Mouse (Mus musculus) hindbrain, embryonic 10.5 days (tissue): Measurements from ENCODE around the gene Hps3. TPM values are rescaled to one million over a fixed set of nuclear protein-coding genes. Genes with fewer than 3 reads are reported as not detected.
"Not testable (repeated sequence)": the region's sequence is repeated elsewhere in the genome, so short reads cannot be mapped to it uniquely, and the experiment has no call there.

ENCODE experiments used
- DNase-seq: peaks from one replicate; pipeline ENCODE4 v3.0.0-alpha.2; 2017; ENCODE audit warnings: low spot score
- H3K27ac ChIP-seq: fragments of 300-500 bp; sonication (generic); 2 replicates; pipeline ENCODE4 v1.5.1; 2016; ENCODE audit warnings: mild to moderate bottlenecking, moderate library complexity
- H3K27me3 ChIP-seq: fragments of 300-500 bp; sonication (generic); 2 replicates; pipeline ENCODE4 v1.6.1; 2016; ENCODE audit warnings: mild to moderate bottlenecking; ENCODE audit not compliant: poor library complexity, insufficient read depth, severe bottlenecking
- H3K36me3 ChIP-seq: fragments of 300-500 bp; sonication (generic); 2 replicates; pipeline ENCODE4 v1.6.1; 2016; ENCODE audit warnings: mild to moderate bottlenecking, moderate library complexity
- H3K4me1 ChIP-seq: fragments of 300-500 bp; sonication (generic); replicated peaks from 2 replicates; pipeline ENCODE4 v1.6.1; 2016; ENCODE audit warnings: mild to moderate bottlenecking
- H3K4me3 ChIP-seq: fragments of 300-500 bp; sonication (generic); 2 replicates; pipeline ENCODE4 v1.5.1; 2016; ENCODE audit warnings: mild to moderate bottlenecking, moderate library complexity
- H3K9me3 ChIP-seq: fragments of 300-500 bp; sonication (generic); 2 replicates; pipeline ENCODE4 v1.6.1; 2016; ENCODE audit warnings: mild to moderate bottlenecking, moderate library complexity
- WGBS: fragments of 180-500 bp; shearing (Covaris S2); methylation state at CpG from one replicate; pipeline ENCODE4 v1.1.7; 2016; 5-methylcytosine and 5-hydroxymethylcytosine counted together
- polyA plus RNA-seq: library from polyadenylated mRNA; unstranded; fragments of >200 nt; fragmentation: Nextera tagmentation; extraction: Ambion mirVana; gene quantifications from 2 replicates; pipeline ENCODE4 v1.2.1, GENCODE M21; 2016

The Hps3 gene
- polyA plus RNA-seq, 1 experiment from 2014 or later = 10.5 TPM

GRCm38 (mm10) chr3:20027788-20028187 lies 7.3 kb downstream of the Hps3 start:
- no peak overlapping the region for H3K27ac ChIP-seq
- H3K4me1 ChIP-seq = no peaks in the 10 kb centered on the region
- no peaks in the 10 kb centered on the region for H3K9me3 ChIP-seq
- H3K27me3 ChIP-seq = no peaks in the 10 kb centered on the region
- peaks cover 47% of the 10 kb centered on the region for H3K36me3 ChIP-seq
- H3K4me3 ChIP-seq = no peak overlapping the region
- 93% methylated on average over 5 of the region's 5 CpGs for WGBS
- no peak for DNase-seq

- H3K4me1 ChIP-seq = no peaks in the 10 kb centered on the region
- no peak for DNase-seq
- peaks cover 53% of the 10 kb centered on the region for H3K36me3 ChIP-seq
- H3K9me3 ChIP-seq = no peaks in the 10 kb centered on the region
- 94% methylated on average over 8 of the region's 8 CpGs for WGBS
- no peaks in the 10 kb centered on the region for H3K27me3 ChIP-seq
- no peak overlapping the region for H3K4me3 ChIP-seq
- H3K27ac ChIP-seq = no peak overlapping the region
Observed at GRCm38 (mm10) chr3:20026996-20027689, 8.0 kb downstream of the Hps3 start.

- H3K27ac ChIP-seq = no peak overlapping the region
- DNase-seq = no peak
- H3K4me1 ChIP-seq = no peaks in the 10 kb centered on the region
- no peaks in the 10 kb centered on the region for H3K9me3 ChIP-seq
- no peaks in the 10 kb centered on the region for H3K27me3 ChIP-seq
- H3K4me3 ChIP-seq = no peak overlapping the region
- peaks cover 60% of the 10 kb centered on the region for H3K36me3 ChIP-seq
Observed at GRCm38 (mm10) chr3:20026481-20026880, 8.6 kb downstream of the Hps3 start.

GRCm38 (mm10) chr3:20023832-20024231 lies 11.3 kb downstream of the Hps3 start:
- 50% methylated on average over 1 of the region's 1 CpGs for WGBS
- no peaks in the 10 kb centered on the region for H3K9me3 ChIP-seq
- peaks cover 74% of the 10 kb centered on the region for H3K36me3 ChIP-seq
- H3K27ac ChIP-seq = no peak overlapping the region
- H3K4me3 ChIP-seq = no peak overlapping the region
- H3K4me1 ChIP-seq = no peaks in the 10 kb centered on the region
- DNase-seq = no peak
- no peaks in the 10 kb centered on the region for H3K27me3 ChIP-seq

- 92% methylated on average over 8 of the region's 8 CpGs for WGBS
Observed at GRCm38 (mm10) chr3:20018076-20018475, 17.0 kb downstream of the Hps3 start.

GRCm38 (mm10) chr3:20014454-20014853 lies 20.7 kb downstream of the Hps3 start:
- no peak overlapping the region for H3K4me3 ChIP-seq
- H3K36me3 ChIP-seq = peaks cover 45% of the 10 kb centered on the region
- 91% methylated on average over 2 of the region's 2 CpGs for WGBS
- no peaks in the 10 kb centered on the region for H3K9me3 ChIP-seq
- no peaks in the 10 kb centered on the region for H3K27me3 ChIP-seq
- H3K4me1 ChIP-seq = no peaks in the 10 kb centered on the region
- H3K27ac ChIP-seq = no peak overlapping the region
- no peak for DNase-seq

More at GRCm38 (mm10) chr3:20018076-20018475, 17.0 kb downstream of the Hps3 start:
- Histone ChIP-seq H3K4me3 (no peak overlapping the region), H3K9me3 (no peaks in the 10 kb centered on the region), H3K27ac (no peak overlapping the region), H3K4me1 (no peaks in the 10 kb centered on the region), H3K36me3 (peaks cover 67% of the 10 kb centered on the region), H3K27me3 (no peaks in the 10 kb centered on the region)
- DNase-seq = no peak

GRCm38 (mm10) chr3:20010905-20011304 lies 24.2 kb downstream of the Hps3 start:
- H3K36me3 ChIP-seq = peaks cover 33% of the 10 kb centered on the region
- H3K4me1 ChIP-seq, DNase-seq, H3K4me3 ChIP-seq, H3K9me3 ChIP-seq, H3K27me3 ChIP-seq: not testable (repeated sequence)
- 0 out of 2 replicates have a peak overlapping the region, but pooled peaks have one; percentile 17 for H3K27ac ChIP-seq
- WGBS = 77% methylated on average over 7 of the region's 7 CpGs

- 79% methylated on average over 9 of the region's 9 CpGs for WGBS
- DNase-seq = peak; percentile 12
Observed at GRCm38 (mm10) chr3:20010464-20010863, 24.7 kb downstream of the Hps3 start.

GRCm38 (mm10) chr3:20007759-20008158 lies 27.4 kb downstream of the Hps3 start:
- Histone ChIP-seq H3K27ac (no peak overlapping the region), H3K4me3 (no peak overlapping the region), H3K27me3 (no peaks in the 10 kb centered on the region), H3K9me3 (no peaks in the 10 kb centered on the region), H3K36me3 (peaks cover 18% of the 10 kb centered on the region), H3K4me1 (no peaks in the 10 kb centered on the region)
- WGBS = 92% methylated on average over 5 of the region's 5 CpGs
- no peak for DNase-seq

More at GRCm38 (mm10) chr3:20010464-20010863, 24.7 kb downstream of the Hps3 start:
- no peaks in the 10 kb centered on the region for H3K27me3 ChIP-seq
- no peaks in the 10 kb centered on the region for H3K4me1 ChIP-seq
- no peaks in the 10 kb centered on the region for H3K9me3 ChIP-seq
- H3K4me3 ChIP-seq = no peak overlapping the region
- peaks cover 29% of the 10 kb centered on the region for H3K36me3 ChIP-seq
- H3K27ac ChIP-seq = 0 out of 2 replicates have a peak overlapping the region, but pooled peaks have one; percentile 17

- no peaks in the 10 kb centered on the region for H3K4me1 ChIP-seq
- no peaks in the 10 kb centered on the region for H3K27me3 ChIP-seq
- H3K4me3 ChIP-seq = no peak overlapping the region
- 96% methylated on average over 4 of the region's 4 CpGs for WGBS
- no peak overlapping the region for H3K27ac ChIP-seq
- no peak for DNase-seq
- peaks cover 22% of the 10 kb centered on the region for H3K36me3 ChIP-seq
- H3K9me3 ChIP-seq = no peaks in the 10 kb centered on the region
Observed at GRCm38 (mm10) chr3:20007275-20007674, 27.8 kb downstream of the Hps3 start.

GRCm38 (mm10) chr3:20005611-20006010 lies 29.5 kb downstream of the Hps3 start:
- Histone ChIP-seq H3K27me3 (no peaks in the 10 kb centered on the region), H3K9me3 (no peaks in the 10 kb centered on the region), H3K27ac (no peak overlapping the region), H3K4me3 (no peak overlapping the region), H3K36me3 (peaks cover 33% of the 10 kb centered on the region), H3K4me1 (no peaks in the 10 kb centered on the region)
- 70% methylated on average over 1 of the region's 1 CpGs for WGBS
- no peak for DNase-seq

GRCm38 (mm10) chr3:20004422-20004821 lies 30.7 kb downstream of the Hps3 start:
- WGBS = 88% methylated on average over 8 of the region's 8 CpGs
- no peak overlapping the region for H3K4me3 ChIP-seq
- H3K9me3 ChIP-seq = no peaks in the 10 kb centered on the region
- no peak overlapping the region for H3K27ac ChIP-seq
- peaks cover 35% of the 10 kb centered on the region for H3K36me3 ChIP-seq
- no peaks in the 10 kb centered on the region for H3K4me1 ChIP-seq
- no peaks in the 10 kb centered on the region for H3K27me3 ChIP-seq
- no peak for DNase-seq

GRCm38 (mm10) chr3:20002786-20003185 lies 32.3 kb downstream of the Hps3 start:
- no peak for DNase-seq
- Histone ChIP-seq H3K9me3 (no peaks in the 10 kb centered on the region), H3K4me1 (no peaks in the 10 kb centered on the region), H3K36me3 (peaks cover 40% of the 10 kb centered on the region), H3K4me3 (no peak overlapping the region), H3K27me3 (no peaks in the 10 kb centered on the region), H3K27ac (no peak overlapping the region)
- WGBS = 83% methylated on average over 5 of the region's 5 CpGs
